Mouse (Mus musculus): Measurements from ENCODE around the gene Emc8. TPM values are rescaled to one million over a fixed set of nuclear protein-coding genes. Genes with fewer than 3 reads are reported as not detected.

Emc8 gene
- total and polyA plus RNA-seq, 2 experiments from 2014 or later = 43.2 to 91.6 TPM

DNA sequence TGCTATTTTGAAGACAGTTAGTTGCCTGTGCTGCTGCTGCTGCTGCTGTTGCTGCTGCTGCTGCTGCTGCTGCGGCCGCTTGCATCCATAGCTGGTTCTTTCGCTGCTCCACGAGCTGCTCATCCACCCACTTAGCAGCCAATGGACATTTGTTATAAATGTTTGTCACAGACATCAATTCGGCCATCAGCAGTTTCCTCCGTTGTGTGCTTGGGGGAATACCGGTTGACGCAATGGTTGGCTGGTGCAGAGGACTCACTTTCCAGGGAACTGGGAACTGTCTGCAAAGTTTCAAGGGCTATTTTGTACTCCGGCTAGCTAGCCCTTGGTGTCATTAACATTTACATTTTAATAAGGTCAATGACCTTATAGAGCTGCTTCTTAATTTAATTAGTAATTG lies 35.8 kb upstream of the Emc8 start:
- H3K27me3 ChIP-seq (ENCODE audit: insufficient read depth, low read length) = no peaks in the 10 kb centered on the region
- H3K4me3 ChIP-seq (ENCODE audit: low read depth, low read length) = no peak overlapping the region
- no peaks in the 10 kb centered on the region for H3K4me1 ChIP-seq (ENCODE audit: insufficient read depth, low read length)
- H3K9me3 ChIP-seq (ENCODE audit: low read length) = no peaks in the 10 kb centered on the region
- TF ChIP-seq CTCF (IDR thresholded peaks at IDR 0.05) = no peak
- H3K36me3 ChIP-seq (ENCODE audit: insufficient read depth, low read length) = no peaks in the 10 kb centered on the region
- ATAC-seq (ENCODE audit: low FRiP score) (no peak), DNase-seq (ENCODE audit: low spot score) (no peak)
- H3K4me2 ChIP-seq (ENCODE audit: low read depth, low read length, poor library complexity, severe bottlenecking) = no peak overlapping the region
- no peak overlapping the region for H3K27ac ChIP-seq (ENCODE audit: low read depth, low read length)
- WGBS = 84% methylated on average over 9 of the region's 9 CpGs
- no peak overlapping the region for H3K9ac ChIP-seq (replicated peaks; ENCODE audit: low read length, poor library complexity, severe bottlenecking)

DNA sequence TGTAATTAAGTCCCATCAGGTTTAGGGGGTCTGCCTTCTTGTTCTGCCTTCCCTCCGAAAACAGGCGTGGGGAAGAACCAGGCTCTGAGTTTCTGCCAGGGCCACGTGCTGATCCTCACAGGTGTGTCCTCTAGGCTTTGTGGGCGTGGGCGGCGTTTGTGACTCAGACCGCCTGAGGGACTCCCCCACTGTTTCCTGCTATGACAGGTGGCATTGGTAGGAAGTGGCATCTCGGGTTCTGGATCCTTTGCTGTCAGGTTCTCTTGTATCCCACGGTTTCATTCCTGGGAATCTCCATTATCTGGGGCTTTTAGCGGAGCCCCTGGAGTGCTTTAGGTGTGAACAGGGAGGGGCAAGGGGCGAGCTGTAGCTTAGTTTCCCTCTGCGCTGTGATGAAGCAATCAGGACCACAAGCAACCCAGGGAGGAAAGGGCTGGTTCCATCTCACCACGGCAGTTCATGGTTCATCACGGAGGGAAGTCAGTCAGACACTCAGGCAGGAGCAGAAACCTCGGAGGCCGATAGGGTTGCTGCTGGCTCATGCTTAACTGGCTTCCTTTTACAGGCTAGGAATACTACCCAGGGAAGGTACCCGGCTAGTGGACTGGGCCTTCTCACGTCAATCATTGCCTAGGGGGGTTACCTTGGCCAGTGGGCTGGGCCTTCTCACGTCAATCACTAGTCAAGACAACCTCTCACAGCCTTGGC lies 33.5 kb upstream of the Emc8 start:
- Histone ChIP-seq H3K4me1 (ENCODE audit: insufficient read depth, low read length) (no peaks in the 10 kb centered on the region), H3K9me3 (ENCODE audit: low read length) (no peaks in the 10 kb centered on the region), H3K4me2 (ENCODE audit: low read depth, low read length, poor library complexity, severe bottlenecking) (no peak overlapping the region), H3K27ac (ENCODE audit: low read depth, low read length) (no peak overlapping the region), H3K9ac (replicated peaks; ENCODE audit: low read length, poor library complexity, severe bottlenecking) (no peak overlapping the region), H3K27me3 (ENCODE audit: insufficient read depth, low read length) (no peaks in the 10 kb centered on the region), H3K4me3 (ENCODE audit: low read depth, low read length) (no peak overlapping the region), H3K36me3 (ENCODE audit: insufficient read depth, low read length) (no peaks in the 10 kb centered on the region)
- ATAC-seq (ENCODE audit: low FRiP score) (no peak), DNase-seq (ENCODE audit: low spot score) (no peak)
- 69% methylated on average over 19 of the region's 19 CpGs for WGBS
- no peak for TF ChIP-seq CTCF (IDR thresholded peaks at IDR 0.05)

DNA sequence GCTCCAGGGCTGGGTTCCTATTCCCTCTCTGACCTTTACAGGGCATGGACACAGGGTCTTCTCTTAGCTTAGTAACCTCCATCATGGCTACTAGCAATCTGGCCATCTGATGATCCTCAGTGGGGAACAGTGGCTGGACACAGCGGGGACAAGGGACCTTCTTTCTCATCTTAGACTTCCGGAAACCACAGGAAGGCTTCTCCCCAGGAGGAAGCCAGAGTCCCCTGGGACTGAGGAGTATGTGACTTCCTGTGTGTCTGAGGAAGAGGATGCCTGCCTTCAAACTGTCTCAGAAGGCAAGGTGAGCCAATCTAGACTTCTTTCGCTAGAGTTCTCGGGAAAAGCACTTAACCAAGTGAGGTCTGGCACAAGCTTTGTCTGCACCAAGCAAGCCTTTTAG lies 31.7 kb upstream of the Emc8 start:
- no peak overlapping the region for H3K9ac ChIP-seq (replicated peaks; ENCODE audit: low read length, poor library complexity, severe bottlenecking)
- no peaks in the 10 kb centered on the region for H3K36me3 ChIP-seq (ENCODE audit: insufficient read depth, low read length)
- no peaks in the 10 kb centered on the region for H3K27me3 ChIP-seq (ENCODE audit: insufficient read depth, low read length)
- no peak for TF ChIP-seq CTCF (IDR thresholded peaks at IDR 0.05)
- ATAC-seq (ENCODE audit: low FRiP score) (no peak), DNase-seq (ENCODE audit: low spot score) (no peak)
- no peak overlapping the region for H3K4me2 ChIP-seq (ENCODE audit: low read depth, low read length, poor library complexity, severe bottlenecking)
- no peak overlapping the region for H3K27ac ChIP-seq (ENCODE audit: low read depth, low read length)
- H3K4me1 ChIP-seq (ENCODE audit: insufficient read depth, low read length) = 0 out of 2 replicates have a peak, but pooled peaks cover 6% of the 10 kb centered on the region
- no peak overlapping the region for H3K4me3 ChIP-seq (ENCODE audit: low read depth, low read length)
- WGBS = 88% methylated on average over 4 of the region's 4 CpGs
- H3K9me3 ChIP-seq (ENCODE audit: low read length) = no peaks in the 10 kb centered on the region

DNA sequence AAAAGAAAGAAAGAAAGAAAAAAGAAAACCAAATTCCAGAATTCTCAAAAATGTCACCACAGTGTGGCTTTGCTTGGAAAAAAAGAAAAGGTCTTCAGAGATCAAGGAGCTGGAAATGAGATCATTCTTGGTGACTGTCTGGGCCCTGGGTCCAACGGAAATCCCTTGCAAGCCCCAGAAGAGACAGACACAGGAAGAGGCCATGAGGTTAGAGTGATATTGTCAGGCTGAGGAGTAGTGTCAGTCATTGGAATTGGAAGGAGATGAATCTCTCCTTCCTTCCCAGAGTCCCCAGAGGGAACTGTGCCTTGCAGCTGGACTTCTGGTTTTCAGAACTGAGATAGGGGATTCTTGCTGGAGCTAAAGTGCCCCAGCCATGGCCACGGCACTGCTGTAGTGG lies 31.2 kb upstream of the Emc8 start:
- H3K4me1 ChIP-seq (ENCODE audit: insufficient read depth, low read length) = 0 out of 2 replicates have a peak, but pooled peaks cover 6% of the 10 kb centered on the region
- no peak overlapping the region for H3K27ac ChIP-seq (ENCODE audit: low read depth, low read length)
- no peak for TF ChIP-seq CTCF (IDR thresholded peaks at IDR 0.05)
- no peak for DNase-seq (ENCODE audit: low spot score)
- no peaks in the 10 kb centered on the region for H3K9me3 ChIP-seq (ENCODE audit: low read length)
- no peaks in the 10 kb centered on the region for H3K36me3 ChIP-seq (ENCODE audit: insufficient read depth, low read length)
- no peaks in the 10 kb centered on the region for H3K27me3 ChIP-seq (ENCODE audit: insufficient read depth, low read length)
- WGBS = 71% methylated on average over 2 of the region's 2 CpGs
- no peak overlapping the region for H3K4me3 ChIP-seq (ENCODE audit: low read depth, low read length)
- H3K9ac ChIP-seq (replicated peaks; ENCODE audit: low read length, poor library complexity, severe bottlenecking) = no peak overlapping the region
- no peak for ATAC-seq (ENCODE audit: low FRiP score)
- H3K4me2 ChIP-seq (ENCODE audit: low read depth, low read length, poor library complexity, severe bottlenecking) = no peak overlapping the region

DNA sequence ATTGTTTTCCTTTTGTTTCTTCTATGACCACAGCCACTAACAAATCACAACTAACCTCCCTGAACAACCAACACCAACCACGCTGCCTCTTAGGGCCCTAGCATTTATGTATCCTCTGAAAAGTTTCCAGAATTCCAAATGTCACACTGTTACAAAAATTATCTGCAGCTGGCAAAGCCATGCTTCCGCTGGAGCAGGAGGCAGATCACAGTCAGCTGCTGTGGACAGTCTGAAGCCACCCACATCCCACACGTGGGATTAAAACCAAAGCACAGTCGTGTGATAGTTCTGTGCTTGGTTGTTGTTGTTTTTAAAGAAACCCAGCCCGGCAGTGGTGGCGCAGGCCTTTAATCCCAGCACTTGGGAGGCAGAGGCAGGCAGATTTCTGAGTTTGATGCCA lies 30.7 kb upstream of the Emc8 start:
- no peak overlapping the region for H3K27ac ChIP-seq (ENCODE audit: low read depth, low read length)
- WGBS = 81% methylated on average over 6 of the region's 6 CpGs
- H3K36me3 ChIP-seq (ENCODE audit: insufficient read depth, low read length) = no peaks in the 10 kb centered on the region
- DNase-seq (ENCODE audit: low spot score) = no peak
- H3K27me3 ChIP-seq (ENCODE audit: insufficient read depth, low read length) = no peaks in the 10 kb centered on the region
- ATAC-seq (ENCODE audit: low FRiP score) = no peak
- H3K9me3 ChIP-seq (ENCODE audit: low read length) = no peaks in the 10 kb centered on the region
- H3K4me3 ChIP-seq (ENCODE audit: low read depth, low read length) = no peak overlapping the region
- TF ChIP-seq CTCF (IDR thresholded peaks at IDR 0.05) = no peak
- H3K9ac ChIP-seq (replicated peaks; ENCODE audit: low read length, poor library complexity, severe bottlenecking) = no peak overlapping the region
- H3K4me1 ChIP-seq (ENCODE audit: insufficient read depth, low read length) = 0 out of 2 replicates have a peak, but pooled peaks cover 6% of the 10 kb centered on the region
- H3K4me2 ChIP-seq (ENCODE audit: low read depth, low read length, poor library complexity, severe bottlenecking) = no peak overlapping the region

DNA sequence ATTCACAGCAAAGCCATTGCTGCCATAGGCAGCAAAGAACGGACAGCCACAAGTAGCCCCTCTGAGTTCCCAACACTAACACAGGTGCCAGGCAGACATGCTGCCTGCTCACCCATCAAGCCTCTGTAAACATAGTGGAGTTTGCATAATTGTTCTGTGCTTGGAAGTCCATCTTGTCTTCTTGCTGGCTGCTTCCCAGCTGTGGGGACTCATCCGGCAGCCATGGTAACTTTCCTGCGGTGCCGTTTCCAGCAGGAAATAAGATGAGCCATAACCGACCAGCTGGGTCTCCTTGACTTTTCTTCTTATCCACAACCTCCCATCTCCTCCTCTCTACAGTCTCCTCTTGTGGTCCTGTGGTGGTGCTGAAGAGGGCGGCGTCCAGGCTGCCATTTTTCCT lies 30.1 kb upstream of the Emc8 start:
- Histone ChIP-seq H3K4me2 (ENCODE audit: low read depth, low read length, poor library complexity, severe bottlenecking) (no peak overlapping the region), H3K9ac (replicated peaks; ENCODE audit: low read length, poor library complexity, severe bottlenecking) (no peak overlapping the region), H3K27me3 (ENCODE audit: insufficient read depth, low read length) (no peaks in the 10 kb centered on the region), H3K36me3 (ENCODE audit: insufficient read depth, low read length) (no peaks in the 10 kb centered on the region), H3K4me3 (ENCODE audit: low read depth, low read length) (no peak overlapping the region), H3K4me1 (ENCODE audit: insufficient read depth, low read length) (0 out of 2 replicates have a peak, but pooled peaks cover 6% of the 10 kb centered on the region), H3K9me3 (ENCODE audit: low read length) (no peaks in the 10 kb centered on the region), H3K27ac (ENCODE audit: low read depth, low read length) (no peak overlapping the region)
- TF ChIP-seq CTCF (IDR thresholded peaks at IDR 0.05) = no peak
- WGBS = 87% methylated on average over 7 of the region's 7 CpGs
- ATAC-seq (ENCODE audit: low FRiP score) (no peak), DNase-seq (ENCODE audit: low spot score) (no peak)
